Mouse (Mus musculus) cerebellum, adult 11 months (tissue): ENCODE data around the gene Vmn1r151.
"Not testable (repeated sequence)": the region's sequence is repeated elsewhere in the genome, so short reads cannot be mapped to it uniquely, and the experiment has no call there.

Experiments
- DNase-seq: peaks from one replicate; pipeline ENCODE4 v3.0.0; 2022

Gene Vmn1r151

GRCm38 (mm10) chr7:22499578-22499977 is at the start of gene Vmn1r151:
Vmn1r151 (minus strand) TSS chr7:22499678.
- DNase-seq: not testable (repeated sequence)

- not testable (repeated sequence) for DNase-seq
Measured at GRCm38 (mm10) chr7:22534787-22535186, 35.3 kb upstream of the Vmn1r151 start, which contains the start of gene Gm8677. Gm8677 (minus strand) TSS chr7:22534887.

GRCm38 (mm10) chr7:22522667-22523066 is 23.2 kb upstream of the Vmn1r151 start, which contains the start of gene Vmn1r152:
Vmn1r152 (plus strand) TSS chr7:22522967.
- not testable (repeated sequence) for DNase-seq

GRCm38 (mm10) chr7:22463975-22464374 is 35.5 kb downstream of the Vmn1r151 start, which contains the start of gene Gm10665:
Gm10665 (minus strand) TSS chr7:22464075.
- not testable (repeated sequence) for DNase-seq
